Mouse (Mus musculus) frontal cortex, postnatal 36 days (tissue): ENCODE data around the gene Plxna3.
A peak's percentile ranks its signal among the peaks of the same experiment; 100 is the strongest.
"Not testable (repeated sequence)": the region's sequence is repeated elsewhere in the genome, so short reads cannot be mapped to it uniquely, and the experiment has no call there.

Experiments used
- DNase-seq, 2 experiments: peaks; one replicate each; pipeline ENCODE4 v3.0.0; 2022; ENCODE audit warnings: low spot score in 2 of 2

Plxna3 gene

GRCm38 (mm10) chrX:74328725-74329161, at the start of gene Plxna3:
Gene Plxna3, plus strand, starts transcription at chrX:74329066.
- peak; percentile 51 to 55 for DNase-seq

GRCm38 (mm10) chrX:74281041-74281731, 47.7 kb upstream of the Plxna3 start:
- no peak for DNase-seq

GRCm38 (mm10) chrX:74281732-74282394, 47.0 kb upstream of the Plxna3 start, which contains the start of the genes Taz and Dnase1l1:
Gene Taz, plus strand, starts transcription at chrX:74281912.
Gene Dnase1l1, minus strand, starts transcription at chrX:74282337.
- peak; percentile 33 to 42 for DNase-seq

- DNase-seq, result peak; percentile 77 to 89
These were observed 46.3 kb upstream of the Plxna3 start for GRCm38 (mm10) chrX:74282395-74283091.

- DNase-seq, result no peak
These were observed 45.8 kb upstream of the Plxna3 start for GRCm38 (mm10) chrX:74283092-74283437.

- DNase-seq, result no peak
These were observed 35.4 kb upstream of the Plxna3 start for GRCm38 (mm10) chrX:74293431-74293830.

GRCm38 (mm10) chrX:74296538-74297448, 32.1 kb upstream of the Plxna3 start, which contains the start of gene Atp6ap1:
Gene Atp6ap1, plus strand, starts transcription at chrX:74297097.
- DNase-seq, result peak; percentile 86 to 96

- DNase-seq, result no peak
These were observed 30.5 kb upstream of the Plxna3 start for GRCm38 (mm10) chrX:74298348-74298747.

GRCm38 (mm10) chrX:74299721-74300120, 29.1 kb upstream of the Plxna3 start:
- no peak for DNase-seq

GRCm38 (mm10) chrX:74304867-74305700, 23.8 kb upstream of the Plxna3 start, which contains the start of gene Gdi1:
Gene Gdi1, plus strand, starts transcription at chrX:74304998.
- DNase-seq, result peak; percentile 70 to 73

- DNase-seq, result peak; percentile 83 to 90
These were observed 16.1 kb upstream of the Plxna3 start, which contains the start of gene Fam50a for GRCm38 (mm10) chrX:74312540-74313464. Gene Fam50a, plus strand, starts transcription at chrX:74313033.

GRCm38 (mm10) chrX:74329215-74329671, 377 bp downstream of the Plxna3 start:
- DNase-seq, result no peak

- no peak for DNase-seq
These were observed 1.5 kb downstream of the Plxna3 start for GRCm38 (mm10) chrX:74330166-74330930.

GRCm38 (mm10) chrX:74352645-74353466, 24.0 kb downstream of the Plxna3 start:
- DNase-seq, result no peak

GRCm38 (mm10) chrX:74353467-74353770, 24.6 kb downstream of the Plxna3 start, which contains the start of gene Lage3:
Gene Lage3, minus strand, starts transcription at chrX:74353618.
- peak; percentile 67 to 79 for DNase-seq

GRCm38 (mm10) chrX:74357069-74357468, 28.2 kb downstream of the Plxna3 start:
- not testable (repeated sequence) for DNase-seq

- no peak for DNase-seq
These were observed 30.3 kb downstream of the Plxna3 start for GRCm38 (mm10) chrX:74359171-74359570.
